Mouse (Mus musculus) heart, adult 2 months (tissue): ENCODE measurements around the gene Taf5l. TPM values are rescaled to one million over a fixed set of nuclear protein-coding genes. Genes with fewer than 3 reads are reported as not detected.

Source experiments
- DNase-seq, 2 experiments: peaks; one replicate each; pipeline ENCODE4 v3.0.0; 2021
- H3K27ac ChIP-seq: fragments of 200-600 bp; 2 replicates; pipeline ENCODE4 v1.8.1; 2022
- H3K27me3 ChIP-seq: fragments of 200-500 bp; 2 replicates; pipeline ENCODE4 v1.6.1; 2012; ENCODE audit warnings: mild to moderate bottlenecking, low read length, inconsistent platforms, mixed read lengths; ENCODE audit not compliant: control insufficient read depth, insufficient read depth
- H3K36me3 ChIP-seq: fragments of 200-500 bp; 2 replicates; pipeline ENCODE4 v1.6.1; 2012; ENCODE audit warnings: low read length, inconsistent platforms; ENCODE audit not compliant: control insufficient read depth, insufficient read depth
- H3K4me1 ChIP-seq: fragments of 200-500 bp; 2 replicates; pipeline ENCODE4 v1.6.1; 2011; ENCODE audit warnings: low read length; ENCODE audit not compliant: control insufficient read depth, insufficient read depth
- H3K4me3 ChIP-seq: fragments of 200-600 bp; 2 replicates; pipeline ENCODE4 v1.8.1; 2022
- H3K79me2 ChIP-seq: fragments of 200-500 bp; replicated peaks from 2 replicates; pipeline ENCODE4 v1.6.1; 2012; ENCODE audit warnings: mild to moderate bottlenecking, inconsistent platforms, low read length, moderate library complexity, mixed read lengths; ENCODE audit not compliant: control insufficient read depth, insufficient read depth
- H3K9ac ChIP-seq: fragments of 200-500 bp; 2 replicates; pipeline ENCODE4 v1.6.1; 2012; ENCODE audit warnings: low read depth, mild to moderate bottlenecking, control low read depth, inconsistent platforms, low read length, mixed read lengths
- CTCF ChIP-seq: fragments of 200-600 bp; IDR thresholded peaks from 2 replicates; pipeline ENCODE4 v1.8.1; 2022; ENCODE audit warnings: antibody characterized with exemption, mild to moderate bottlenecking, moderate library complexity
- EP300 ChIP-seq: fragments of 200-500 bp; IDR thresholded peaks from 2 replicates; pipeline ENCODE4 v1.6.1; 2011; ENCODE audit warnings: low read depth, low read length, control low read depth; ENCODE audit not compliant: insufficient read depth
- POLR2A ChIP-seq: fragments of 200-500 bp; IDR thresholded peaks from 2 replicates; pipeline ENCODE4 v1.6.1; 2011; ENCODE audit warnings: mild to moderate bottlenecking, low read depth, low read length, control low read depth; ENCODE audit not compliant: insufficient read depth
- WGBS: fragments of 180-500 bp; shearing (Covaris S2); methylation state at CpG from one replicate; pipeline ENCODE4 v1.1.7; 2018; 5-methylcytosine and 5-hydroxymethylcytosine counted together
- intact Hi-C: fragments of 180-260 bp; cut with DNase I; formaldehyde crosslinking; loops from one replicate; pipeline ENCODE4 v1.15.1; 2025
- polyA plus RNA-seq: library from polyadenylated mRNA; depleted of rRNA; stranded (reverse); fragments of >200 nt; gene quantifications from 2 replicates; pipeline ENCODE4 v1.2.3, GENCODE M21; 2012
- total RNA-seq, 2 experiments: library from RNA; stranded (reverse); gene quantifications; 2 replicates each; pipeline ENCODE4 v1.2.3; 2021

Taf5l gene
- total and polyA plus RNA-seq, 3 experiments: 12.0 to 17.7 (median 13.2) TPM

- H3K4me1 ChIP-seq: no peaks in the 10 kb centered on the region
- no peak overlapping the region for H3K9ac ChIP-seq
- no peak overlapping the region for H3K27ac ChIP-seq
- no peak overlapping the region for H3K4me3 ChIP-seq
- WGBS: 66% methylated on average over 13 of the region's 13 CpGs
- H3K27me3 ChIP-seq: no peaks in the 10 kb centered on the region
- no peaks in the 10 kb centered on the region for H3K36me3 ChIP-seq
- intact Hi-C loops: no loop called here
- TF ChIP-seq EP300: no peak
- no peak for TF ChIP-seq CTCF
- no peak for TF ChIP-seq POLR2A
- no peak for DNase-seq
- no peaks in the 10 kb centered on the region for H3K79me2 ChIP-seq
Measured at GRCm38 (mm10) chr8:123990277-123991049, 30.7 kb downstream of the Taf5l start.

GRCm38 (mm10) chr8:123989128-123989527 lies 32.1 kb downstream of the Taf5l start:
- H3K9ac ChIP-seq: no peak overlapping the region
- TF ChIP-seq CTCF (no peak), EP300 (no peak), POLR2A (no peak)
- H3K27ac ChIP-seq: peak overlapping the region; percentile 28; the same call in 1 of the 2 replicates
- no peaks in the 10 kb centered on the region for H3K36me3 ChIP-seq
- H3K79me2 ChIP-seq: no peaks in the 10 kb centered on the region
- H3K4me3 ChIP-seq: no peak overlapping the region
- 34% methylated on average over 7 of the region's 7 CpGs for WGBS
- no peaks in the 10 kb centered on the region for H3K4me1 ChIP-seq
- no peaks in the 10 kb centered on the region for H3K27me3 ChIP-seq
- intact Hi-C loops: no loop called here
- peak in 1 of 2 experiments; percentile 19 for DNase-seq

GRCm38 (mm10) chr8:123988605-123989038 lies 32.6 kb downstream of the Taf5l start:
- Histone ChIP-seq H3K27ac (peak overlapping the region; percentile 28; the same call in 1 of the 2 replicates), H3K27me3 (no peaks in the 10 kb centered on the region), H3K9ac (no peak overlapping the region), H3K79me2 (no peaks in the 10 kb centered on the region), H3K4me1 (no peaks in the 10 kb centered on the region), H3K36me3 (no peaks in the 10 kb centered on the region), H3K4me3 (no peak overlapping the region)
- intact Hi-C loops: no loop called here
- TF ChIP-seq POLR2A (no peak), CTCF (no peak), EP300 (no peak)
- 17% methylated on average over 6 of the region's 6 CpGs for WGBS
- peak in 1 of 2 experiments; percentile 37 for DNase-seq

- H3K36me3 ChIP-seq: no peaks in the 10 kb centered on the region
- peak; percentile 94 to 96 for DNase-seq
- peaks cover 10% of the 10 kb centered on the region for H3K4me1 ChIP-seq
- no peaks in the 10 kb centered on the region; the same call in 1 of the 2 replicates for H3K79me2 ChIP-seq
- peak within 1 kb of the TSS; percentile 89 for H3K4me3 ChIP-seq
- intact Hi-C loops: loop anchor here (2.0 kb wide), 2 partner anchors 32 to 38 kb away; partner anchors contain the start of genes Taf5l and Urb2
- peak within 1 kb of the TSS; percentile 88 for H3K9ac ChIP-seq
- peak within 1 kb of the TSS; percentile 90 for H3K27ac ChIP-seq
- under 1% methylated on average over 48 of the region's 56 CpGs for WGBS
- no peaks in the 10 kb centered on the region for H3K27me3 ChIP-seq
- TF ChIP-seq CTCF (no peak), EP300 (0 out of 2 replicates have a peak, but pooled peaks have one; percentile 15), POLR2A (peak; percentile 93)
Measured at GRCm38 (mm10) chr8:123982826-123983400, 38.3 kb downstream of the Taf5l start, which contains the start of gene Abcb10. TSS of gene Abcb10 (minus strand) at chr8:123983122.

GRCm38 (mm10) chr8:123982291-123982793 lies 38.9 kb downstream of the Taf5l start:
- Histone ChIP-seq H3K4me1 (peaks cover 10% of the 10 kb centered on the region), H3K4me3 (peak overlapping the region; percentile 89), H3K79me2 (no peaks in the 10 kb centered on the region; the same call in 1 of the 2 replicates), H3K9ac (peak overlapping the region; percentile 88), H3K27me3 (no peaks in the 10 kb centered on the region), H3K27ac (peak overlapping the region; percentile 90), H3K36me3 (no peaks in the 10 kb centered on the region)
- DNase-seq: no peak
- TF ChIP-seq EP300 (no peak), POLR2A (no peak), CTCF (no peak)
- intact Hi-C loops: loop anchor here (2.0 kb wide), 2 partner anchors 32 to 38 kb away; partner anchors contain the start of genes Taf5l and Urb2
- WGBS: under 1% methylated on average over 46 of the region's 48 CpGs

GRCm38 (mm10) chr8:123981674-123982073 lies 39.5 kb downstream of the Taf5l start:
- WGBS: 27% methylated on average over 4 of the region's 4 CpGs
- intact Hi-C loops: loop anchor here (2.0 kb wide), 2 partner anchors 31 to 39 kb away; partner anchors contain the start of genes Taf5l and Urb2
- H3K79me2 ChIP-seq: no peaks in the 10 kb centered on the region; the same call in 1 of the 2 replicates

More at GRCm38 (mm10) chr8:123981674-123982073, 39.5 kb downstream of the Taf5l start:
- no peak overlapping the region for H3K27ac ChIP-seq
- DNase-seq: peak in 1 of 2 experiments; percentile 12
- H3K4me1 ChIP-seq: peaks cover 10% of the 10 kb centered on the region
- TF ChIP-seq POLR2A: no peak
- TF ChIP-seq CTCF: no peak
- no peak for TF ChIP-seq EP300
- no peaks in the 10 kb centered on the region for H3K27me3 ChIP-seq
- peak overlapping the region; percentile 6; the same call in 1 of the 2 replicates for H3K4me3 ChIP-seq
- no peaks in the 10 kb centered on the region for H3K36me3 ChIP-seq
- H3K9ac ChIP-seq: peak overlapping the region; percentile 6; the same call in 1 of the 2 replicates
